ENCODE assay signal across 10 mouse cellular contexts in the genomic region with DNA sequence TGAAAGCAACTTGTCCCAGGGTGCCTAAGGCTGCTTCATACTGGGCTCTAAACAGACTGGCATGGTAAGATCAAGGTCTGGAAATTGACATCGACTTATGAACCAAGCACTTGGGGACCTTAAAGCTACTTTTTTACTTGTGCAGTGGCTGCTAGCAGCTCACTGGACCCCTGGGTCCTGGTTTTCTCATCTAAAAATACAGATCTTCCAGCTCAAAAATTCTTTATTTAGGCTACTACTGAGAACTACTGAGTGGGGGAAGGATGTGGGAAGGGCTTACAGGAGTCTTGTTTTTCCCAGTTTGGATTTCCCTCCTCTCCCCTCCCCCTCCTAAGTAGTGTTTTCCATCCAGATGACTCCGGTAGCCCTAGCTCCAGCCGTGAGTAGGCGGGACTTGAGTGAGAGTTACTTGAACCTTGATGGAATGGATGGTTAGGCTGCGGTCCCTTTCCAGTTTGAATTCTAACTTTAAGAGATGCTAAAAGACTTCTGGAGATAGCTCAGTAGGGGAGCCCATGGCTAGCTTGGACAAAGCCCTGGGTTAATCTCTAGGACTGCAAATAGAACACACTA. TPM values are rescaled to one million over a fixed set of nuclear protein-coding genes. Genes with fewer than 3 reads are reported as not detected.
A peak's percentile ranks its signal among the peaks of the same experiment; 100 is the strongest.
DNase-seq lines count a peak whose midpoint lies in the region; ATAC-seq and TF ChIP-seq lines count a peak whose summit lies in the region.
"Had no signal": no experiment of that assay in that cellular context is flagged by ENCODE, and none has a peak within 500 bp of the region (broad histone marks: within the 10 kb centered on the region; RNA-seq: fewer than 3 reads in every experiment).

No protein-coding gene starts in this region.

- WGBS in forebrain, embryonic 10.5 days: 3% methylated on average over 5 of the region's 5 CpGs
- WGBS in forebrain, embryonic 12.5 days: 4% methylated on average over 5 of the region's 5 CpGs
- 3% methylated on average over 5 of the region's 5 CpGs for WGBS in midbrain, embryonic 10.5 days
- 9% methylated on average over 5 of the region's 5 CpGs for WGBS in midbrain, postnatal 0 days
- WGBS in heart, postnatal 0 days: 12% methylated on average over 5 of the region's 5 CpGs
- 7% methylated on average over 5 of the region's 5 CpGs for WGBS in neural tube, embryonic 12.5 days
- WGBS in forebrain, embryonic 13.5 days: 10% methylated on average over 5 of the region's 5 CpGs

- no peak for ATAC-seq in forebrain, embryonic 12.5 days (ENCODE audit: low FRiP score)
- ATAC-seq in midbrain, postnatal 0 days (ENCODE audit: low FRiP score): no peak
- 0 out of 2 replicates have a peak, but pooled peaks have one; percentile 14 for ATAC-seq in heart, postnatal 0 days (ENCODE audit: insufficient read depth, low read depth)
- no peak for ATAC-seq in neural tube, embryonic 12.5 days (ENCODE audit: low FRiP score, low read depth)
- no peak for ATAC-seq in forebrain, embryonic 13.5 days

- H3K9me3 ChIP-seq in forebrain, embryonic 10.5 days: no peaks in the 10 kb centered on the region
- no peaks in the 10 kb centered on the region for H3K9me3 ChIP-seq in forebrain, embryonic 12.5 days
- no peaks in the 10 kb centered on the region for H3K9me3 ChIP-seq in midbrain, embryonic 10.5 days (replicated peaks)
- no peaks in the 10 kb centered on the region for H3K9me3 ChIP-seq in midbrain, postnatal 0 days (ENCODE audit: low read length)
- no peaks in the 10 kb centered on the region for H3K9me3 ChIP-seq in heart, postnatal 0 days (replicated peaks; ENCODE audit: control insufficient read depth, low read length)
- no peaks in the 10 kb centered on the region for H3K9me3 ChIP-seq in neural tube, embryonic 12.5 days
- no peaks in the 10 kb centered on the region for H3K9me3 ChIP-seq in forebrain, embryonic 13.5 days (replicated peaks)

- peak overlapping the region; percentile 17; the same call in 1 of the 2 replicates for H3K27ac ChIP-seq in forebrain, embryonic 10.5 days
- no peak overlapping the region for H3K27ac ChIP-seq in forebrain, embryonic 12.5 days
- H3K27ac ChIP-seq in midbrain, embryonic 10.5 days (replicated peaks): 0 out of 2 replicates have a peak overlapping the region, but pooled peaks have one; percentile 49
- H3K27ac ChIP-seq in midbrain, postnatal 0 days (ENCODE audit: low read depth, low read length): no peak overlapping the region
- H3K27ac ChIP-seq in heart, postnatal 0 days (ENCODE audit: low read depth): peak overlapping the region; percentile 92
- no peak overlapping the region for H3K27ac ChIP-seq in neural tube, embryonic 12.5 days
- no peak overlapping the region for H3K27ac ChIP-seq in forebrain, embryonic 13.5 days

- no peak overlapping the region for H3K4me2 ChIP-seq in forebrain, embryonic 12.5 days
- no peak overlapping the region for H3K4me2 ChIP-seq in midbrain, postnatal 0 days (ENCODE audit: low read depth, low read length, poor library complexity, severe bottlenecking)
- H3K4me2 ChIP-seq in heart, postnatal 0 days (ENCODE audit: low read depth, low read length): peak overlapping the region; percentile 35; the same call in 1 of the 2 replicates
- peak overlapping the region; percentile 30; the same call in 1 of the 2 replicates for H3K4me2 ChIP-seq in neural tube, embryonic 12.5 days (replicated peaks)
- H3K4me2 ChIP-seq in forebrain, embryonic 13.5 days: no peak overlapping the region

- no peak overlapping the region for H3K4me3 ChIP-seq in forebrain, embryonic 10.5 days
- H3K4me3 ChIP-seq in forebrain, embryonic 12.5 days (replicated peaks): no peak overlapping the region
- 0 out of 2 replicates have a peak overlapping the region, but pooled peaks have one; percentile 1 for H3K4me3 ChIP-seq in midbrain, embryonic 10.5 days
- H3K4me3 ChIP-seq in midbrain, postnatal 0 days (ENCODE audit: low read depth, low read length): no peak overlapping the region
- H3K4me3 ChIP-seq in heart, postnatal 0 days (ENCODE audit: low read depth, low read length): 0 out of 2 replicates have a peak overlapping the region, but pooled peaks have one; percentile 15
- no peak overlapping the region for H3K4me3 ChIP-seq in neural tube, embryonic 12.5 days
- no peak overlapping the region for H3K4me3 ChIP-seq in forebrain, embryonic 13.5 days

- no peak for TF ChIP-seq CTCF in midbrain, postnatal 0 days (IDR thresholded peaks at IDR 0.05)
- TF ChIP-seq CTCF in heart, postnatal 0 days (IDR thresholded peaks at IDR 0.05; ENCODE audit: low read depth): no peak

- no peak for TF ChIP-seq EP300 in heart, postnatal 0 days (IDR thresholded peaks at IDR 0.05; ENCODE audit: low read depth)

- H3K36me3 ChIP-seq in forebrain, embryonic 10.5 days (replicated peaks): no peaks in the 10 kb centered on the region
- H3K36me3 ChIP-seq in forebrain, embryonic 12.5 days (replicated peaks): no peaks in the 10 kb centered on the region
- no peaks in the 10 kb centered on the region for H3K36me3 ChIP-seq in midbrain, embryonic 10.5 days
- H3K36me3 ChIP-seq in midbrain, postnatal 0 days (ENCODE audit: insufficient read depth, low read length): no peaks in the 10 kb centered on the region
- no peaks in the 10 kb centered on the region for H3K36me3 ChIP-seq in heart, postnatal 0 days (replicated peaks; ENCODE audit: control insufficient read depth, insufficient read depth, low read length)
- no peaks in the 10 kb centered on the region for H3K36me3 ChIP-seq in neural tube, embryonic 12.5 days
- H3K36me3 ChIP-seq in forebrain, embryonic 13.5 days (ENCODE audit: poor library complexity, severe bottlenecking): no peaks in the 10 kb centered on the region

- no peak overlapping the region for H3K9ac ChIP-seq in forebrain, embryonic 12.5 days
- H3K9ac ChIP-seq in midbrain, postnatal 0 days (replicated peaks; ENCODE audit: low read length, poor library complexity, severe bottlenecking): no peak overlapping the region
- H3K9ac ChIP-seq in heart, postnatal 0 days (replicated peaks; ENCODE audit: low read depth, low read length): no peak overlapping the region
- H3K9ac ChIP-seq in neural tube, embryonic 12.5 days: no peak overlapping the region
- no peak overlapping the region for H3K9ac ChIP-seq in forebrain, embryonic 13.5 days

- H3K27me3 ChIP-seq in forebrain, embryonic 10.5 days (ENCODE audit: poor library complexity, severe bottlenecking): peaks cover 23% of the 10 kb centered on the region
- H3K27me3 ChIP-seq in forebrain, embryonic 12.5 days: peaks cover 7% of the 10 kb centered on the region; the same call in 1 of the 2 replicates
- peaks cover 11% of the 10 kb centered on the region; the same call in 1 of the 2 replicates for H3K27me3 ChIP-seq in midbrain, embryonic 10.5 days (ENCODE audit: low read depth, poor library complexity, severe bottlenecking)
- H3K27me3 ChIP-seq in midbrain, postnatal 0 days (ENCODE audit: insufficient read depth, low read length): no peaks in the 10 kb centered on the region; the same call in 1 of the 2 replicates
- no peaks in the 10 kb centered on the region for H3K27me3 ChIP-seq in heart, postnatal 0 days (ENCODE audit: control insufficient read depth, insufficient read depth, low read length)
- H3K27me3 ChIP-seq in neural tube, embryonic 12.5 days (replicated peaks): 0 out of 2 replicates have a peak, but pooled peaks cover 3% of the 10 kb centered on the region
- H3K27me3 ChIP-seq in forebrain, embryonic 13.5 days: 0 out of 2 replicates have a peak, but pooled peaks cover 2% of the 10 kb centered on the region

- DNase-seq in forebrain, embryonic 10.5 days (ENCODE audit: extremely low spot score, low spot score): no peak
- DNase-seq in midbrain, embryonic 10.5 days (ENCODE audit: low spot score): peak; percentile 26
- DNase-seq in midbrain, postnatal 0 days (ENCODE audit: low spot score): no peak
- peak; percentile 45 for DNase-seq in heart, postnatal 0 days (ENCODE audit: low spot score)
- no peak for DNase-seq in cerebellum, adult 9-10 months
- DNase-seq: cerebellum, postnatal 36 days; gastrocnemius, postnatal 36 days had no signal

- peaks cover 29% of the 10 kb centered on the region for H3K4me1 ChIP-seq in forebrain, embryonic 10.5 days
- H3K4me1 ChIP-seq in forebrain, embryonic 12.5 days: peaks cover 12% of the 10 kb centered on the region
- peaks cover 39% of the 10 kb centered on the region for H3K4me1 ChIP-seq in midbrain, embryonic 10.5 days
- H3K4me1 ChIP-seq in midbrain, postnatal 0 days (ENCODE audit: insufficient read depth, low read length): no peaks in the 10 kb centered on the region
- H3K4me1 ChIP-seq in heart, postnatal 0 days (ENCODE audit: control insufficient read depth, insufficient read depth): peaks cover 53% of the 10 kb centered on the region
- peaks cover 7% of the 10 kb centered on the region; the same call in 1 of the 2 replicates for H3K4me1 ChIP-seq in neural tube, embryonic 12.5 days
- H3K4me1 ChIP-seq in forebrain, embryonic 13.5 days: peaks cover 10% of the 10 kb centered on the region

RNA-seq across cellular contexts. Expression of gene Rbpms2, which starts 11.5 kb away (rescaled TPM):
- 24.2 and 24.7 TPM in 2 replicates for polyA plus RNA-seq in forebrain, embryonic 10.5 days (2016; fragmentation: Nextera tagmentation; extraction: Ambion mirVana)
- polyA plus RNA-seq in forebrain, embryonic 12.5 days (2016; fragmentation: Nextera tagmentation; extraction: Ambion mirVana): 9.9 and 10.5 TPM in 2 replicates
- polyA plus RNA-seq in midbrain, embryonic 10.5 days (2016; fragmentation: Nextera tagmentation; extraction: Ambion mirVana): 33.2 and 39.4 TPM in 2 replicates
- 3.1 and 5.8 TPM in 2 replicates for total RNA-seq in midbrain, postnatal 0 days (2014; rRNA removed)
- 3.4 and 3.7 TPM in 2 replicates for polyA plus RNA-seq in midbrain, postnatal 0 days (2015; fragmentation: Nextera tagmentation; extraction: Ambion mirVana)
- 94.5 and 121 TPM in 2 replicates for total RNA-seq in heart, postnatal 0 days (2014; rRNA removed; ENCODE audit: low replicate concordance)
- 108 and 117 TPM in 2 replicates for polyA plus RNA-seq in heart, postnatal 0 days (2015; fragmentation: Nextera tagmentation; extraction: Ambion mirVana)
- polyA plus RNA-seq in neural tube, embryonic 12.5 days (2016; fragmentation: Nextera tagmentation; extraction: Ambion mirVana): 10.2 and 10.3 TPM in 2 replicates
- polyA plus RNA-seq in forebrain, embryonic 13.5 days (2015; fragmentation: Nextera tagmentation; extraction: Ambion mirVana): 4.2 and 6.5 TPM in 2 replicates

RNA-seq across cellular contexts. Expression of gene Oaz2, which starts 26.9 kb away (rescaled TPM):
- 204 and 217 TPM in 2 replicates for polyA plus RNA-seq in forebrain, embryonic 10.5 days (2016; fragmentation: Nextera tagmentation; extraction: Ambion mirVana)
- polyA plus RNA-seq in forebrain, embryonic 12.5 days (2016; fragmentation: Nextera tagmentation; extraction: Ambion mirVana): 247 and 249 TPM in 2 replicates
- polyA plus RNA-seq in midbrain, embryonic 10.5 days (2016; fragmentation: Nextera tagmentation; extraction: Ambion mirVana): 234 and 269 TPM in 2 replicates
- total RNA-seq in midbrain, postnatal 0 days (2014; rRNA removed): 252 and 274 TPM in 2 replicates
- 382 and 399 TPM in 2 replicates for polyA plus RNA-seq in midbrain, postnatal 0 days (2015; fragmentation: Nextera tagmentation; extraction: Ambion mirVana)
- 317 and 350 TPM in 2 replicates for total RNA-seq in heart, postnatal 0 days (2014; rRNA removed; ENCODE audit: low replicate concordance)
- polyA plus RNA-seq in heart, postnatal 0 days (2015; fragmentation: Nextera tagmentation; extraction: Ambion mirVana): 293 TPM in 2 replicates
- 331 and 337 TPM in 2 replicates for polyA plus RNA-seq in neural tube, embryonic 12.5 days (2016; fragmentation: Nextera tagmentation; extraction: Ambion mirVana)
- polyA plus RNA-seq in forebrain, embryonic 13.5 days (2015; fragmentation: Nextera tagmentation; extraction: Ambion mirVana): 273 and 289 TPM in 2 replicates

RNA-seq across cellular contexts. Expression of gene Pif1, which starts 54.0 kb away (rescaled TPM):
- polyA plus RNA-seq in forebrain, embryonic 10.5 days (2016; fragmentation: Nextera tagmentation; extraction: Ambion mirVana): 30.9 and 31.9 TPM in 2 replicates
- 28.8 and 33.7 TPM in 2 replicates for polyA plus RNA-seq in forebrain, embryonic 12.5 days (2016; fragmentation: Nextera tagmentation; extraction: Ambion mirVana)
- 27.8 and 29.3 TPM in 2 replicates for polyA plus RNA-seq in midbrain, embryonic 10.5 days (2016; fragmentation: Nextera tagmentation; extraction: Ambion mirVana)
- 0.99 and 2.2 TPM in 2 replicates for total RNA-seq in midbrain, postnatal 0 days (2014; rRNA removed)
- 0.33 and 0.77 TPM in 2 replicates for polyA plus RNA-seq in midbrain, postnatal 0 days (2015; fragmentation: Nextera tagmentation; extraction: Ambion mirVana)
- 7.1 and 32.7 TPM in 2 replicates for total RNA-seq in heart, postnatal 0 days (2014; rRNA removed; ENCODE audit: low replicate concordance)
- 2.5 and 2.6 TPM in 2 replicates for polyA plus RNA-seq in heart, postnatal 0 days (2015; fragmentation: Nextera tagmentation; extraction: Ambion mirVana)
- 14.7 and 15.8 TPM in 2 replicates for polyA plus RNA-seq in neural tube, embryonic 12.5 days (2016; fragmentation: Nextera tagmentation; extraction: Ambion mirVana)
- 21.2 and 21.5 TPM in 2 replicates for polyA plus RNA-seq in forebrain, embryonic 13.5 days (2015; fragmentation: Nextera tagmentation; extraction: Ambion mirVana)

Comparison
In these comparisons a context has a peak if more than half of its experiments do, and no peak if none do; other contexts are left out.
1. DNase-seq: peak in midbrain, embryonic 10.5 days (single experiment) and heart, postnatal 0 days (single experiment); none in forebrain, embryonic 10.5 days (single experiment), midbrain, postnatal 0 days (single experiment) and cerebellum, adult 9-10 months (single experiment).
2. H3K27ac ChIP-seq: peak in forebrain, embryonic 10.5 days (single experiment), midbrain, embryonic 10.5 days (single experiment) and heart, postnatal 0 days (single experiment); none in forebrain, embryonic 12.5 days (single experiment), midbrain, postnatal 0 days (single experiment), neural tube, embryonic 12.5 days (single experiment) and forebrain, embryonic 13.5 days (single experiment).
3. H3K4me3 ChIP-seq: peak in midbrain, embryonic 10.5 days (single experiment) and heart, postnatal 0 days (single experiment); none in forebrain, embryonic 10.5 days (single experiment), forebrain, embryonic 12.5 days (single experiment), midbrain, postnatal 0 days (single experiment), neural tube, embryonic 12.5 days (single experiment) and forebrain, embryonic 13.5 days (single experiment).
4. H3K4me2 ChIP-seq: peak in heart, postnatal 0 days (single experiment) and neural tube, embryonic 12.5 days (single experiment); none in forebrain, embryonic 12.5 days (single experiment), midbrain, postnatal 0 days (single experiment) and forebrain, embryonic 13.5 days (single experiment).